ENCODE assay signal across 11 mouse cellular contexts in genomic region chr10:95576876-95577566, GRCm38 (mm10). TPM values are rescaled to one million over a fixed set of nuclear protein-coding genes. Genes with fewer than 3 reads are reported as not detected.
A peak's percentile ranks its signal among the peaks of the same experiment; 100 is the strongest.
DNase-seq lines count a peak whose midpoint lies in the region; ATAC-seq and TF ChIP-seq lines count a peak whose summit lies in the region.
"Had no signal": no experiment of that assay in that cellular context is flagged by ENCODE, and none has a peak within 500 bp of the region (broad histone marks: within the 10 kb centered on the region; RNA-seq: fewer than 3 reads in every experiment).

No protein-coding gene starts in this region.

- H3K36me3 ChIP-seq in forebrain, embryonic 10.5 days (replicated peaks), result no peaks in the 10 kb centered on the region
- no peaks in the 10 kb centered on the region for H3K36me3 ChIP-seq in forebrain, embryonic 16.5 days (ENCODE audit: control insufficient read depth, insufficient read depth)
- no peaks in the 10 kb centered on the region for H3K36me3 ChIP-seq in ES-Bruce4 (ENCODE audit: control insufficient read depth, insufficient read depth, low read length, poor library complexity, severe bottlenecking)
- no peaks in the 10 kb centered on the region for H3K36me3 ChIP-seq in hindbrain, embryonic 14.5 days (replicated peaks; ENCODE audit: control insufficient read depth, insufficient read depth)

- TF ChIP-seq EP300 in ES-Bruce4 (IDR thresholded peaks at IDR 0.05; ENCODE audit: insufficient read depth, low read depth, low read length), result no peak

- TF ChIP-seq CTCF in ES-Bruce4 (IDR thresholded peaks at IDR 0.05; ENCODE audit: low read depth, low read length), result no peak

- H3K27ac ChIP-seq in forebrain, embryonic 10.5 days, result peak overlapping the region; percentile 68
- no peak overlapping the region for H3K27ac ChIP-seq in forebrain, embryonic 16.5 days (ENCODE audit: low read length)
- no peak overlapping the region for H3K27ac ChIP-seq in ES-Bruce4 (ENCODE audit: insufficient read depth, low read length)
- 0 out of 2 replicates have a peak overlapping the region, but pooled peaks have one; percentile 11 for H3K27ac ChIP-seq in hindbrain, embryonic 14.5 days
- H3K27ac ChIP-seq: liver, embryonic 14.5 days had no signal

- H3K4me3 ChIP-seq in forebrain, embryonic 10.5 days, result no peak overlapping the region
- no peak overlapping the region for H3K4me3 ChIP-seq in forebrain, embryonic 16.5 days (replicated peaks; ENCODE audit: low read length)
- H3K4me3 ChIP-seq in ES-Bruce4 (ENCODE audit: low read depth, low read length), result peak overlapping the region; percentile 54
- H3K4me3 ChIP-seq in hindbrain, embryonic 14.5 days (replicated peaks; ENCODE audit: low read length), result no peak overlapping the region

- H3K9ac ChIP-seq in forebrain, embryonic 16.5 days (replicated peaks; ENCODE audit: low read depth, low read length), result no peak overlapping the region
- no peak overlapping the region for H3K9ac ChIP-seq in ES-Bruce4 (ENCODE audit: low read depth, poor library complexity, severe bottlenecking)
- H3K9ac ChIP-seq in hindbrain, embryonic 14.5 days, result no peak overlapping the region
- H3K9ac ChIP-seq: liver, embryonic 14.5 days had no signal

- no peak overlapping the region for H3K4me2 ChIP-seq in forebrain, embryonic 16.5 days (ENCODE audit: low read length)
- no peak overlapping the region for H3K4me2 ChIP-seq in hindbrain, embryonic 14.5 days (replicated peaks)

- no peaks in the 10 kb centered on the region; the same call in 1 of the 2 replicates for H3K27me3 ChIP-seq in forebrain, embryonic 10.5 days (ENCODE audit: poor library complexity, severe bottlenecking)
- H3K27me3 ChIP-seq in forebrain, embryonic 16.5 days (replicated peaks; ENCODE audit: control insufficient read depth, insufficient read depth, low read length), result no peaks in the 10 kb centered on the region
- no peaks in the 10 kb centered on the region for H3K27me3 ChIP-seq in ES-Bruce4 (ENCODE audit: control insufficient read depth, insufficient read depth, low read length, poor library complexity, severe bottlenecking)
- no peaks in the 10 kb centered on the region for H3K27me3 ChIP-seq in hindbrain, embryonic 14.5 days (ENCODE audit: control insufficient read depth, insufficient read depth, low read length)

- no peak for DNase-seq in forebrain, embryonic 10.5 days (ENCODE audit: extremely low spot score, low spot score)
- no peak for DNase-seq in hindbrain, embryonic 14.5 days (ENCODE audit: low spot score)
- DNase-seq in lung, postnatal 4 days, result peak; percentile 37 to 59
- no peak for DNase-seq in natural killer cell, adult 2 months (ENCODE audit: low spot score in 2 of 2)
- DNase-seq in right cerebral cortex, postnatal 25 days, result no peak
- DNase-seq in layer of hippocampus, postnatal 14 days (ENCODE audit: low spot score in 2 of 2), result no peak
- DNase-seq: heart, postnatal 4 days; right cerebral cortex, postnatal 4 days had no signal

- H3K9me3 ChIP-seq in forebrain, embryonic 10.5 days, result no peaks in the 10 kb centered on the region; the same call in 1 of the 2 replicates
- no peaks in the 10 kb centered on the region for H3K9me3 ChIP-seq in forebrain, embryonic 16.5 days (ENCODE audit: control insufficient read depth, low read length)
- no peaks in the 10 kb centered on the region for H3K9me3 ChIP-seq in ES-Bruce4 (replicated peaks; ENCODE audit: control insufficient read depth, insufficient read depth, low read length, poor library complexity, severe bottlenecking)
- no peaks in the 10 kb centered on the region for H3K9me3 ChIP-seq in hindbrain, embryonic 14.5 days (ENCODE audit: control insufficient read depth, low read length)

- ATAC-seq in forebrain, embryonic 16.5 days, result no peak
- ATAC-seq in hindbrain, embryonic 14.5 days (ENCODE audit: low FRiP score), result no peak

- 59% methylated on average over 14 of the region's 14 CpGs for WGBS in forebrain, embryonic 10.5 days
- 48% methylated on average over 14 of the region's 14 CpGs for WGBS in forebrain, embryonic 16.5 days
- WGBS in hindbrain, embryonic 14.5 days, result 44% methylated on average over 14 of the region's 14 CpGs

- no peak for TF ChIP-seq POLR2A in ES-Bruce4 (IDR thresholded peaks at IDR 0.05; ENCODE audit: insufficient read depth, low read length)

- peaks cover 24% of the 10 kb centered on the region for H3K4me1 ChIP-seq in forebrain, embryonic 10.5 days
- peaks cover 4% of the 10 kb centered on the region; the same call in 1 of the 2 replicates for H3K4me1 ChIP-seq in forebrain, embryonic 16.5 days (replicated peaks; ENCODE audit: control insufficient read depth, insufficient read depth, low read length)
- no peaks in the 10 kb centered on the region for H3K4me1 ChIP-seq in ES-Bruce4 (ENCODE audit: control insufficient read depth, insufficient read depth, low read length)
- H3K4me1 ChIP-seq in hindbrain, embryonic 14.5 days (replicated peaks; ENCODE audit: control insufficient read depth, insufficient read depth, low read length), result 0 out of 2 replicates have a peak, but pooled peaks cover 8% of the 10 kb centered on the region

RNA-seq across cellular contexts. Expression of gene Nudt4, which starts 13.1 kb away (rescaled TPM):
- 76.9 and 82.3 TPM in 2 replicates for polyA plus RNA-seq in forebrain, embryonic 10.5 days (2016; fragmentation: Nextera tagmentation; extraction: Ambion mirVana)
- 69.0 and 84.0 TPM in 2 replicates for polyA plus RNA-seq in forebrain, embryonic 16.5 days (2015; fragmentation: Nextera tagmentation; extraction: Ambion mirVana)
- 128 and 133 TPM in 2 replicates for polyA plus RNA-seq in ES-Bruce4 (2011; ENCODE audit: insufficient read depth, insufficient read length, low read depth, missing spikeins)
- 98.9 and 102 TPM in 2 replicates for polyA plus RNA-seq in hindbrain, embryonic 14.5 days (2014; fragmentation: Nextera tagmentation; extraction: Ambion mirVana)
- 10 to 100 TPM; 86.1 to 89.8 TPM for total RNA-seq in layer of hippocampus, postnatal 14 days (2021)

Comparison
In these comparisons a context has a peak if more than half of its experiments do, and no peak if none do; other contexts are left out.
1. H3K27ac ChIP-seq: peak in forebrain, embryonic 10.5 days (single experiment) and hindbrain, embryonic 14.5 days (single experiment); none in forebrain, embryonic 16.5 days (single experiment) and ES-Bruce4 (single experiment).
2. DNase-seq: peak in lung, postnatal 4 days (2 of 2); none in forebrain, embryonic 10.5 days (single experiment), hindbrain, embryonic 14.5 days (single experiment), natural killer cell, adult 2 months (0 of 2), right cerebral cortex, postnatal 25 days (single experiment) and layer of hippocampus, postnatal 14 days (0 of 2).